Mouse (Mus musculus) megakaryocyte, embryonic 14.5 days (primary cell): Measurements from ENCODE around the gene Sept10. TPM values are rescaled to one million over a fixed set of nuclear protein-coding genes. Genes with fewer than 3 reads are reported as not detected.

Experiments used
- H3K27me3 ChIP-seq: replicated peaks from 2 replicates; pipeline ENCODE3; 2012; ENCODE audit warnings: inconsistent platforms
- H3K36me3 ChIP-seq: replicated peaks from 2 replicates; pipeline ENCODE3; 2012; ENCODE audit warnings: low read length, inconsistent platforms, mixed read lengths
- H3K4me1 ChIP-seq: 2 replicates; pipeline ENCODE4 v1.6.1; 2012; ENCODE audit warnings: inconsistent platforms
- H3K4me3 ChIP-seq: replicated peaks from 2 replicates; pipeline ENCODE3; 2012; ENCODE audit warnings: moderate library complexity, mild to moderate bottlenecking, inconsistent platforms
- H3K9me3 ChIP-seq: 2 replicates; pipeline ENCODE4 v1.6.1; 2012; ENCODE audit warnings: inconsistent platforms
- FLI1 ChIP-seq: IDR thresholded peaks from 2 replicates; pipeline ENCODE4 v1.6.1; 2012; ENCODE audit warnings: low read length, inconsistent platforms, mixed read lengths
- GATA1 ChIP-seq: IDR thresholded peaks from 3 replicates; pipeline ENCODE4 v1.6.1; 2012; ENCODE audit warnings: mixed read lengths, low read length, inconsistent platforms, borderline replicate concordance
- polyA plus RNA-seq: library from polyadenylated mRNA; stranded (reverse); fragments of >175 nt; gene quantifications from 2 replicates; pipeline ENCODE4 v1.2.3, GENCODE M21; 2012; ENCODE audit warnings: low replicate concordance; ENCODE audit not compliant: insufficient read depth

Sept10 gene
- polyA plus RNA-seq, 1 experiment, result not detected

- no peak overlapping the region for H3K4me3 ChIP-seq
- H3K27me3 ChIP-seq, result peaks cover 41% of the 10 kb centered on the region
- TF ChIP-seq FLI1, result no peak
- TF ChIP-seq GATA1, result no peak
These were observed 37.9 kb upstream of the Sept10 start for GRCm38 (mm10) chr10:59259572-59259971.

GRCm38 (mm10) chr10:59256533-59256932 lies 34.9 kb upstream of the Sept10 start:
- H3K9me3 ChIP-seq, result no peaks in the 10 kb centered on the region
- H3K27me3 ChIP-seq, result peaks cover 40% of the 10 kb centered on the region
- TF ChIP-seq FLI1, result no peak
- no peak for TF ChIP-seq GATA1
- no peak overlapping the region for H3K4me3 ChIP-seq
- peaks cover 9% of the 10 kb centered on the region for H3K4me1 ChIP-seq
- H3K36me3 ChIP-seq, result no peaks in the 10 kb centered on the region

More at GRCm38 (mm10) chr10:59259572-59259971, 37.9 kb upstream of the Sept10 start:
- Histone ChIP-seq H3K36me3 (no peaks in the 10 kb centered on the region), H3K4me1 (peaks cover 8% of the 10 kb centered on the region; the same call in 1 of the 2 replicates), H3K9me3 (no peaks in the 10 kb centered on the region)

GRCm38 (mm10) chr10:59253541-59254079 lies 32.0 kb upstream of the Sept10 start:
- peaks cover 37% of the 10 kb centered on the region for H3K27me3 ChIP-seq
- no peak overlapping the region for H3K4me3 ChIP-seq
- TF ChIP-seq FLI1, result no peak
- H3K36me3 ChIP-seq, result no peaks in the 10 kb centered on the region
- peaks cover 9% of the 10 kb centered on the region for H3K4me1 ChIP-seq
- H3K9me3 ChIP-seq, result no peaks in the 10 kb centered on the region

- H3K36me3 ChIP-seq, result no peaks in the 10 kb centered on the region
- H3K9me3 ChIP-seq, result no peaks in the 10 kb centered on the region
- H3K4me3 ChIP-seq, result no peak overlapping the region
- peaks cover 37% of the 10 kb centered on the region for H3K27me3 ChIP-seq
- H3K4me1 ChIP-seq, result peaks cover 9% of the 10 kb centered on the region
- no peak for TF ChIP-seq GATA1
- TF ChIP-seq FLI1, result no peak
These were observed 30.7 kb upstream of the Sept10 start for GRCm38 (mm10) chr10:59252396-59252795.

GRCm38 (mm10) chr10:59251980-59252379 lies 30.3 kb upstream of the Sept10 start:
- Histone ChIP-seq H3K27me3 (peaks cover 37% of the 10 kb centered on the region), H3K4me3 (no peak overlapping the region), H3K36me3 (no peaks in the 10 kb centered on the region), H3K4me1 (peaks cover 9% of the 10 kb centered on the region), H3K9me3 (no peaks in the 10 kb centered on the region)
- no peak for TF ChIP-seq GATA1
- no peak for TF ChIP-seq FLI1

- Histone ChIP-seq H3K27me3 (peaks cover 40% of the 10 kb centered on the region), H3K4me3 (no peak overlapping the region), H3K4me1 (peaks cover 9% of the 10 kb centered on the region), H3K9me3 (no peaks in the 10 kb centered on the region), H3K36me3 (no peaks in the 10 kb centered on the region)
- TF ChIP-seq FLI1, result no peak
- TF ChIP-seq GATA1, result no peak
These were observed 29.0 kb upstream of the Sept10 start for GRCm38 (mm10) chr10:59250679-59251078.

- Histone ChIP-seq H3K9me3 (no peaks in the 10 kb centered on the region), H3K4me3 (no peak overlapping the region), H3K27me3 (peaks cover 32% of the 10 kb centered on the region), H3K4me1 (peaks cover 9% of the 10 kb centered on the region), H3K36me3 (no peaks in the 10 kb centered on the region)
- TF ChIP-seq FLI1, result no peak
- no peak for TF ChIP-seq GATA1
These were observed 27.9 kb upstream of the Sept10 start for GRCm38 (mm10) chr10:59249531-59249930.

GRCm38 (mm10) chr10:59241141-59241541 lies 19.5 kb upstream of the Sept10 start:
- Histone ChIP-seq H3K27me3 (peaks cover 38% of the 10 kb centered on the region), H3K9me3 (peaks cover 42% of the 10 kb centered on the region), H3K36me3 (no peaks in the 10 kb centered on the region), H3K4me3 (no peak overlapping the region), H3K4me1 (no peaks in the 10 kb centered on the region)
- no peak for TF ChIP-seq GATA1
- TF ChIP-seq FLI1, result no peak

- TF ChIP-seq GATA1 (no peak), FLI1 (no peak)
- no peaks in the 10 kb centered on the region for H3K36me3 ChIP-seq
- H3K4me1 ChIP-seq, result no peaks in the 10 kb centered on the region
- H3K27me3 ChIP-seq, result peaks cover 44% of the 10 kb centered on the region
- peaks cover 30% of the 10 kb centered on the region for H3K9me3 ChIP-seq
- H3K4me3 ChIP-seq, result no peak overlapping the region
These were observed 16.1 kb upstream of the Sept10 start for GRCm38 (mm10) chr10:59237757-59238156.

- no peak for TF ChIP-seq GATA1
- TF ChIP-seq FLI1, result no peak
- H3K36me3 ChIP-seq, result no peaks in the 10 kb centered on the region
- H3K27me3 ChIP-seq, result peaks cover 40% of the 10 kb centered on the region
- no peaks in the 10 kb centered on the region for H3K4me1 ChIP-seq
- no peak overlapping the region for H3K4me3 ChIP-seq
- peaks cover 18% of the 10 kb centered on the region for H3K9me3 ChIP-seq
These were observed 14.8 kb upstream of the Sept10 start for GRCm38 (mm10) chr10:59236486-59236885.

GRCm38 (mm10) chr10:59235847-59236246 lies 14.2 kb upstream of the Sept10 start:
- Histone ChIP-seq H3K27me3 (peaks cover 40% of the 10 kb centered on the region), H3K36me3 (no peaks in the 10 kb centered on the region), H3K9me3 (peaks cover 14% of the 10 kb centered on the region), H3K4me3 (no peak overlapping the region), H3K4me1 (no peaks in the 10 kb centered on the region)
- TF ChIP-seq FLI1, result no peak
- no peak for TF ChIP-seq GATA1
